Mouse (Mus musculus) brain, adult 2 months (tissue): ENCODE measurements at regions not wholly inside any gene's neighbourhood (a gene's known extent, or its start where the extent isn't known, plus 50 kb on each side); places are given as distances from the start of the nearest gene placed in this dataset.

ENCODE experiments used
- DNase-seq: peaks from one replicate; pipeline ENCODE4 v3.0.0; 2011; ENCODE audit warnings: low read depth, low spot score

DNA sequence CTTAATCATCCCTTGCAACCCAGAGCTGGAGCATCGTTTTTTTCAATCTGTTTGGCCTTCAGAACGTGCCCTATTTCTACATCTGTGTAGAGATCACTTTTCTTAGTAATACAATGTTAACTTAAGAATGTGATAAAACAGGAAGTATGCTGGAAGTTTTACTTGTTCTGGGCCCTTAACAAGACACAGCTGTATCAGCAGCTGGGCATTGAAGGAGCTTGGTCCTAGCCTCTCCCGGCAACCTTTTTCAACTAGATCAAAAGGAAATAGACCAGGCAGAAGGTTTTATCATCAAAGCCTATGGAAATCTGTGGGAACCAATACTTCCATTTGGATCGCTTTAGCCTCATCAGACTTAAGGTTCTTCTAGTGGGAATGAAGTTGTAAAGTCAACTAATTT, 317.9 kb downstream of the Ndfip2 start:
- no peak for DNase-seq

DNA sequence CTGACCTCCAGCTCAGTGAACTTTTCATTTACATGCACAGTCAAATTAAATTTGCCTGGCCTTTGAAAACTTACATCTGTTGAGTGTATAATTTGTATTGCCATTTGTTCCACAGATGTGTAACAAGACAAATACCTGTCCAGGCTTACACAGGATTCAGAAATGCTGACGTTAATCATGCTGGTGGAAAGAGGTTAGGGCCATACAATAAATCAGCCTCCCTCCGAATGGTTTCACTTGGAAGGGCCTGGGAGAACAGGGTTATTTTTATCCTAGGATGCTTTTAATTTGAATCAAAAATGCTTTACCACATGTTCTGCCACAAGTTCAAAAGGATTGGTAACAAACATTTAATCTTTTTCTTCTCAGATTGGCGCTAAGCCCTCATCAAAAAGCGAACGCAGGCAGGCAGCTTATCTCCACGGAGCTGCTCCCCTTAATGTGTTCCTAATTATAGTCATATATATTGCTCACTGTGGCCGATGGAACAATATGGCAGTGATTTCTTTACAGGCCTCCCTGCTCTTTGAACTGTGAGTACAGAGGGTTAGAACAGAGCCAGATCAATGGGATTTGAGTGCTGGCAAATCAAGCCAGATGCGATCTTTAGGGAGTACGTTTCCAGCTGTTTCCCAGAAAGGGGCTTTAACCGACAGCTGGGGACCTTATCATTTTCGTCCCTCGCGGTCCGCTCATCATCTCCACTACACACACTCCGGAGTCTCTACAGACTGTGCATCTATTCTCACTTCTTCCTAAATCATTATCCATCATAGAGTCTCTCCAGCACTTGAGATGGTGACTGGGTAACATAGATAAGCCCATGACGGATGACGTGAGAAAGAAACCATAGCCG, 313.9 kb downstream of the Ndfip2 start:
- DNase-seq, result no peak

DNA sequence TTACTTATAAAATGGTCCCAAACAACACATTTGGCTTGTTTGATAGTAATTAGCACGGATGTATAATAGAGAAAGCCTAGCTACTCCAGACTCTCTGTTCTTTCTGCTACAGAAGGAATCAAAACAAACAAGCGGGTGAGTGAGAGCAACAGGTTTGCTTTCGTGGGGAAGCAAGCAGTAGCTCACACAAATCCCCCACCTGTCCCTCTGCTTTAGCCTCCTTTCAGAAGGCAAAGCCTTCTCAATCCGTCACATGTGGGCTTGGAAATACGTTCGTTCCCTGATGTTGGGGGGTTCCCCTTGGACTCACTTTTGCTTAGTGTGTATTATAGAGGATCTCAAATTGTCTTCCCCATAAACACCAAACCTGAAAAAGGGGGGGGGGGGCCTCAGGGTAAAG, 311.8 kb downstream of the Ndfip2 start:
- DNase-seq, result no peak

DNA sequence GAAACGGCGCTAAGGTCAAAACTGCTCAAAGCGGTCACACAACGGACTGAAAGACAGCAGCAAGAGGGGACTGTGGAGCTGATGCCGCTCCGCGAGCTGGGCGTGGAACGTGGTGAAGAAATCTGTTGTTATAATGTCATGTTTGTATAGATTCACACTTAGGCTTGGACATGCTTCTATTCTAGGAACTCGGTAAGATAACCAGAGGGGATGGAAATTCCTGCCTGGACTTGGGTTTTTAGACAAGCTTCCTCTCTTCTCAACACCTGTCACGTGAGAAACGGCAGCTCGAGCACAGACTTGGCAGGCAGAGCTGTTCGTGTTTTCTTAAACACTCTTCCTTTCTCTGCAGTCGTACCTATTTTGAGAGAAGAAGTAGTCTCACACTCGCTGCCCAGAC, 307.5 kb downstream of the Ndfip2 start:
- DNase-seq, result peak; percentile 79

DNA sequence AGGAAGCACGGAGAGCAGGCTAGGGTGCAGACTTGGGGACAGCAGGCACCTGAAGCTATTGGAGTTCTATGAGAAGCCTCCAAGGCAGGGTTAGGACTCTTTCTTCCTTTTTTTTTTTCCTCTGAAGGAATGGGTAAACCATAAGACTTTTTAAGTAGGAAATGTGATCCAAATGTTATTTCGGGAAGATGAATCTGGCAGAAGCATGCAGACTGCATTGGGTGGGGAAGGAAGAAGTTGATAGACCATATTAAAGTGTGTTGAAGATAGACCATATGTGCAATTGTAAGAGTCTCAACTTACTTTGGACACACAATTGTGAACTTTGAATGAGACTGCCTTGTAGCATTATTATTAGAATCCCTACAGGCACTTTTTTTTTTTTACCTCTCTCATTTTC, 304.5 kb downstream of the Ndfip2 start:
- peak; percentile 57 for DNase-seq

DNA sequence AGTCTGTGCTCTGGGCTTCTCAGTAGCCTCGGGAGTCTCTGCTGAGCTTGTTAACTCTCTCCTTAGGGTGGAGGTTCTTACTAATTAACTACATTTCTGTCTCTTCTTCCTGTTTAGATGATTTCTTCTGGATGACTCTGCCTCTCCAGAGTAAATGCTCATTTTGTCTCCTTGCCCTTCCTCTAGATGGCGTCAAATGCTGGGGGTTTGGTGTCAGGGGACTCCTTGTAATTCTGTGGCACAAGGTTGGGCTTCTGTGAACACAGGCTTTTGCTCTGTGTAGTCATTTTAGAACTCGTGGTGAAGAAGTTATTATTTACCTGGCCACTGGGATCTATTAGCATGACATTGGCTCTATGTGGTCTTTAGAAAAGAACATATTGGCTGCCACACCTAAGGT, 298.4 kb downstream of the Ndfip2 start:
- DNase-seq, result peak; percentile 48

DNA sequence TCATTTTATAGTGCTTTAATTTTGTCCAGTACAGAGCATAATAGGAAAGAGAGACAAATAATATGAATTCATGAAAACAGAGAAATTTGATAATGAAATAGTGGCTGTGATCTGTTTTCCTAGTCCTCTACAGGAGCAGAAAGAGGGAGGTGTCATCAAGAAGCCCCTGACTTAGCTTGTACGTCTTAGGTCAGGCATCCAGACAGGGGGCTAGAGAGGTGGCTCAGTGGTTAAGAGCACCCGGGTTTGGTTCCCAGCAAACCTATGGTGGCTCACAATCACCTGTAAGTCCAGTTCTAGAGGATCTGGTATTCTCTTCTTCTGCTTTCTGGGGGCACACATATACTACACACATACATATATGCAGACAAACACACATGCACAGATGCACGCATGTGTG, 285.7 kb downstream of the Ndfip2 start:
- no peak for DNase-seq

DNA sequence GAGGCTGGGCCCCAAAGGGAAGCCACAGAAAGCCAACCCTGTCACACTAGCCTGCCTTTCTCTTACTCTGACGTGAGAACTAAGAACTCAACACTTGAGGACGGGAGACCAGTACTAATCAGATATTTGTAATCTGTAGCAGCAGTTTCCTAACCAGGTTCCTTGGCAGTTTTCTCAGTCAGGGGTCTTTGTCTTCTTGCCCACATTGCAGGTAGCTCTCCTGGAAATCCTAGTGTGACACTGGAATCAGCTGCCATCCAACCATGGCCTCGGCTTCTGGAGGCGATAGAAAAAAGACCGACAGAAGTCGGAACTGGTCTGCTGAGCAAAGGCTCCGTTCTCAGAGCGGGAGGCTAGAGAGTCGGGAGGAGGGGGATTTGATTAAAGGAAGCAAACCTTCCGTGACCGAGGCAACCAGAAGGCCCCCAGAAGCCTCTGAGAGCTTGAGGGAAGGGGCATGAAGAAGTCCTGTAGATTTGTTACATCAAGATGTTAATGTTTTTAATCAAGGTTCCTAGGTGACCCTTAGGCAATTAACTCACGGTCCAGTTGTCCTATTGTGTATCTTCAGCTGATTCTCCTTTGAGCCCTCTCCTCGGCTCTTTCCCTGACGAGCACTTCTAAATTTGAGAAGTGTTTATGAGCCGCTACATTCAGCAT, 284.2 kb downstream of the Ndfip2 start:
- DNase-seq, result no peak

DNA sequence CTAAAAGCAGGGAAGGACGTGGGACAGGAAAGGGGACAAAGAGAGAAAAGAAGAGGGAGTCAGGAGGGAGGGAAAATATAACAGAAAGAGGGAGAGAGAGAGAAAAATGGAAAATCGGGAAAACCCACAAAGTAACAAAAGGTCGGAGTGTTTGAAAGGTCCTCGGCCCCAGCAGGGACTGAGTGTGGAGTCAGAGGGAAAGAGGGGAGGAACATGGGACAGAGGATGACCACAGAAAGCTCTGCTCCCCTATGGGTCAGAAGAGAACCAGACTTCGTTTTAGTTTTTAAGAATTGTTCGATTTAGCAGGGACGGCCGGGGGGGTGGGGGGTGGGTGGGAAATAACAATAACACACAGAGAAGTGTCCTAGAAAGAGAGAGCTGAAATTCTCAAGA, 283.7 kb downstream of the Ndfip2 start:
- no peak for DNase-seq

DNA sequence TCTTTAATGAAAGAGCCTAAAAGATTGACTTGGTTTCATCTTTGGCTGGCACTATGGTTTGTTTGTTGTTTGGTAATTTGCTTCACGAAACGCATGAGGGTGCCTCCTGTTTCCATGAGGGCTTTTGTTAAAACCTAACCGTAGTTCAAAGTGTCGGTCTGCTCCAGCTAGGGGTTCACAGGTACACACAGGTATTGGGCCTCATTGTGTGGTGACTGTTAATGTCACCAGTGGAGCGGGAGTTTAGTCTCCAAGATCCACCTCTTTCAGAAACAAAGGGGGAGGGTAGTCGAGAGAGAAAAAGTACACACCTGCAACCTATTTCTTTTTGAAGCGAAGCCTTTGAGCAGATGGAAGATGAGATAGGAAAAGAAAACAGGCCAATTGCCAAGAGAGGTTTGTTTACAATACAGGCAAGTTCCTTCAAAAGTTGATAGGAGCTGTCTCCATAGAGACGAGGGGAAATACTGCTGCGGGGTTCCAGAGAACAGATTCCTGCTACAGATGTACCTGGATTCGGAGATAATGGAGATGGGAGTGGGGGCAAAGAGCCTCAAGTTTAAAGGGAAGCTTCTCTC, 273.9 kb downstream of the Ndfip2 start:
- peak; percentile 35 for DNase-seq

DNA sequence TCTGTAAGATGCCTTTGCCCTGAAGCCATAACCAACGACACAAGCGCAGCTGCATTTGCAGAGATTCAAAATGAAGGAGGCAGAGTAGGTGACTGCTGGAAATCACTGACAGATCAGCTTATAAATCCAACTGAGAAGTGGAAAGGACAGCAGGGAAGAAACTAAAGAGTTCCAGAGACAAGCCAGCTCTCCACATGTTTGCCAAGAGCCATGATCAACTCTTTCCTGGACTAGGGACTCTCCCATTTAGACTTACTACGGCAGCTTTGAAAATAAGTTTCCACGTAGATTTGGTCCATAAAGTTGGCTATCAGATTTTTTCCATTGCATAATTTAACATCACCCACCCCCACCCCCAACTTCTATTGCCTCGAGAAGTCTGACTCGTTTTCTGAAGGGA, 269.7 kb downstream of the Ndfip2 start:
- no peak for DNase-seq

DNA sequence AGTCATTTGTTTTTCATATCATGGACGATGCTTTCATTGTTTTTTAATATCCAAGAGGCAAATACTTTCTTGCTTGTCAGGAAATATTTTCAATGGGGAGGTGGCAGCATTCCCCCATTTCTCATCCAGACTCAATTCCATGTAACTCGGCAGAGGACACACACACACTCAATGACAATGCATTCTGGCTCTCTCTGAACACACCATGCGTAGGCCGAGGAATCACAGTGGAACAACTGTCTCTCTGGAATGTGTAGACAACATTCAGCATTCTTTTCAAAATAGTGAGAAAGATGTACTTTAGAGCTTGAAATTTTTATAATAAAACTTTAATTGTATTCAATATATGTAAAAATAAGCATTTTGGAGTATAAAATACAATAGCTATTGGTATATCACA, 265.5 kb downstream of the Ndfip2 start:
- peak; percentile 44 for DNase-seq

DNA sequence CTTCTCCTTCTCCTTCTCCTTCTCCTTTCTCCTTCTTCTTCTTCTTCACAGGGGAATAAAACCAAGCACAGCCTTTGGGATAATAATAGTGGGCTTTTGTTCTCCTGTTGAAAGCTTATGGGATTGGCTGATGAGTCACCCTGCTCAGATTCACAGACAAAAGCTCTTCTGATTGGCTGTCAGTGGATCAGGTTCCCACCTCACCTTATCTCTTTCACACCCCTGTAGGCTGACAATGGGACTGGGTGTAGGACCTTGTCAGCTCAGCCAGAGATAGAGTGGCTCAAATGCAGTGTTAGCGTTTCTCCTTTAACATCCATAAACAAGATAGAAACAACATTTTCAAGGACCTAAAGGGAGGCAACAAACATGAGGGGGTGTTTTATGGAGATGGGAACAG, 263.9 kb downstream of the Ndfip2 start:
- no peak for DNase-seq

DNA sequence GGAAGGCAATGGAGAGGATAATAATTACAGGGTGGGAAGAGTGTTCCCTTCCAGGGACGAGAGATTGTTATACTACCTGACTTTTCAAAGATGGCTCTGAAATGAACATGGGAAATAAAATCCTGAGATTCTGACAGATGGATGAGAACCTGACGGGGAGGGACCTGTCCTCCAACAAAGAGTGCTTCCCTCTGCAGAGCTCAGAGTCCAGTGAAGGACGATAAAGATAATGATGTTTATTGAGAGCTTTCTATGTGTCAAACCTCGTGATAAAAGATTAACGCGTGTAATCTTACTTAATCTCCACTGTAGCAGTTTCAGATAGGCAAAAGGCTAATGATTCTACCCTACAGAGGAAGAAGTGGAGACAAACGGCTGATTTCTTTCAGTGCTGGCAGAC, 260.3 kb downstream of the Ndfip2 start:
- DNase-seq, result no peak

DNA sequence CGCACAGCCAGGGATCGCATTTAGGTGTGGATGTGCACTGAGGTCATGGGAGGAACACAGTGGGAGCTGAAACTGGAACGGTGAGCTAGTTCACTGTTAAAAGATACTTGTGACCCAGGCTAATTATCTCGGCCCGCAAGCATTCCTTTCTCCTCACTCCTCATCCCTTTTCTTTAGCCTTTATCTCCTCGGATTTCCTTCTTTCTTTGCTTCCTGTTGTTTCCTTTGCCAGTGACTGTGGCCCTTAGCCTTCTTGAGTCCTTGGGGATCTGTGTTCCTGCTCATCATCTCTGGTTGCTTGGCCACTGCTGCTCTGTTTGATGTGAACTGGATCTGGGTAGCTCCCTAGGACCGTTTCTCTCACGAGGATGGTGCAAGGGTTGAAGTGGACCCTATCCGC, 256.0 kb downstream of the Ndfip2 start:
- DNase-seq, result no peak

DNA sequence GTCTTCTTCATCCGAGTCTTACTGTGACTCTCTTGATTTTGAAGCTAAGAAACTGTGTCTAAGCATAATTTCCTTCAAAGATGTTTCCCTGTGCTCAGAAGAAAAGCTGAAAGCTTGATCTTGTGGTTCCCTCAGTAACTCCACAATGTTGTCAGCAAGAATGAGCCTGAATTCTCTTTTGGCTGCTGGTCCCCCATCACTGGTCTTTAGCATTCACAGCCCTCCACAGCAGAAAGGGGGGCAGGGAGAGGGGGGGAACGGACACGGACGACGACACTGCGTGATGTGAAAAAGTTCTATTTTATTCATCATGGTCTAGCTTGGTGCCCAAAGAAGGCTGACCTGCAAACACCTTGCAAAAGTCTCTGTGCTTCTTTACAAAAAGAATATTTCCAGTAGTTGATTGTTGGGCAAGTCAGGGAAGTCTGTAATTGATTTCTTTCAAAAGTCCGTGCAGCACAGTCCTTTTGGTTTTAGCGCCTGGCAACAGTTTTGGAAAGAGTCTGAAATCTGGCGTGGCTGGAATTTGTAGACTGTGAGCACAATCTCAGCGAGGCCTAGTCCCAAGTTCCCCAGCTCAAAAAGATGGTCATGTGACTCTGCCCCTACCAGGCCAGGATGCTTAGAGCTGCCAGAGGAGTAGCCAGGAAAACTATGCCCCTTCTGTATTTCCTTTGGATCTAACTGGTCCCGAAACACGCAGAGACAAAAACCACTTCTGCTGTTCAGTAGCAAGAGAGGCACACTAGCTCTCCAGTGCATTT, 254.7 kb downstream of the Ndfip2 start:
- DNase-seq, result peak; percentile 27

DNA sequence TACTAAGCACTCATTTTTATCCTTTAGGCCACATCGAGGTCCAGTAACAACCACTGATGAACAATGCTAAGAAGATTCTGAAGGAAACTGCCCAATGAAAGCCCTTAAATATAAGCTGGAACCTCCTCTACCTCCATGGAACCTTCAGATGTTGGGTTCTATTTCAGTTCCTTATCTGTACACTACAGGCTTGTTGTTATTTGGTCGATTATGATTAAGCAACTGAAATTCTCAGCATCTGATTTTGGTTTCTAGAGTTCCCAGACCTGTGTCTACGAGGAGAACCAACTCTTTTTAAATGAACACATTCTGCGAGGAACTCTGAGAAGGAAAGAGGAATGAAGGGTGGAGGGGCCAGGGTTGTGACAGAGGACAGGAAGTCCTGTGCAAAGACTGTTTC, 253.5 kb downstream of the Ndfip2 start:
- DNase-seq, result no peak

DNA sequence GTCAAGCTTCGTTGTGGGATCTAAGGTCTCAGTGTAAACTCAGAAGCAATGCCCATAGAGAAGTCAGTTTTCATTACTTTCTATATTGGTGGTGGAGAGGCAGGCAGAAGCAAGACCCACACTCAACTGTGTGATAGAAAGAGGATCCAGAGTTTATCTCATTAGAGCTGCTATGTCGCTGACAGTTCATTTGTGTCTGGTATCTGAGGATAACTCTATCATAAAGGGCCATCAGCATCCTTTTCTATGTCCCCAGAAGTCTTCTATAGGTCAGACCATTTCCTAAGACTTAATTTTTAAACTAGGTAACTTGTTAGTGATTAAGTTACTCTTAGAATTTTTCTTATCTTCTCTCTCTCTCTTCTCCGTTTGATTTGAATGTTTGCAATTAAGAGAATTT, 252.8 kb downstream of the Ndfip2 start:
- no peak for DNase-seq

DNA sequence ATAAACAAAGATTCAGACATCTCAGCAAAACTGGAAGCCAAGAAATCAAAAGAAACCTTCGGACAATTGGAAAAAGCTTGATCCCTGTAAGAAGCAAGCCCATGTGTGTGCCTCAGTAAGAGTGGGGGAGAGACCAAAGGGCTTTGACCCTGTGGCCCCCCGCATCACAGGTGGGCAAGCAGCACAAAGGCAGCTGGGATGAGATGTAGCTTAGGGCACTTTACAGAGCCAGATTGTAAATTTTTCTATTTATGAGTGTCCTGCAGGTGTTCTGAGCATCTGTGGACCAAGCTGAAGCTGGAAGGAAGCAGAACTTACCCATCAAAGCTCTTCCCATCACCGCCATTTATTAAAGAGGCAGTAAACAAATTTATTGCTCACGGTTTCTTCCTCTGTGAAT, 246.9 kb downstream of the Ndfip2 start:
- no peak for DNase-seq

DNA sequence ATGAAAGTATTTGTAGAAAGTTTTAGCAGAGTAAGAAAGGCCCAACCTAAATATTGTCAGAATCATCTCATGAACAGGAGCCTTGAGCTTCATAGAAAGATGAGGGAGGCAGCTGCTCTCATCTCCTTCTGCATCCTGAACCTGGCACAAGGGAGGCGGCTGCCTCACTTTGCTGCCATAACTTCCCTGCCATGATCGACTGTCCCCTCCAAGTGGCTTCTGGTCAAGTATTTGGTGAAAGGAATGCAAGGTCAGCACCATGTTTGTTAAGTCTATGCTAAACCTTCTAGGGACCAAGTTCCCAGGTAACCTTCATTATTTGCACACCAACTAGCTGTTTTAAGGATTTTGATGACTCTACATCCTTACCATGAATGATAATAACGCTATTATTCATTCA, 246.0 kb downstream of the Ndfip2 start:
- no peak for DNase-seq

DNA sequence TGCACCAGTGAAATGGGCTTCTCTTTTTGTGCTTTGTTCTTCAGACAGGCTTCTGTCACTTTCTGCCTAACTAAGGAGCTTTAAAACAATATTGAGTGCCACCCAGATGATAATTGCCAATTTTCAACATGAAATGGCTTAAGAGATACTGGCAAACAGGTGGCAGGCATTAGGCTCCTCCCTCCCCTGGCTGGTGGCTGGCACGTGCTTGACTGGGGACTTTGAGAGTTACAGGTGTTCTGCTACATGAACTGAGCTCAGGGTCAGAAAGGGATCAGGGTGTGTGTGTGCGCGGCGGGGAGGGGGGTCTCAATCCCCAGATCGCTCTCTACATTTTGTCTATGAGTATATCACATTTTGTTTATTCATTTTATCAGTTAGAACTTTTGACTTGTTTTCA, 245.4 kb downstream of the Ndfip2 start:
- DNase-seq, result no peak

DNA sequence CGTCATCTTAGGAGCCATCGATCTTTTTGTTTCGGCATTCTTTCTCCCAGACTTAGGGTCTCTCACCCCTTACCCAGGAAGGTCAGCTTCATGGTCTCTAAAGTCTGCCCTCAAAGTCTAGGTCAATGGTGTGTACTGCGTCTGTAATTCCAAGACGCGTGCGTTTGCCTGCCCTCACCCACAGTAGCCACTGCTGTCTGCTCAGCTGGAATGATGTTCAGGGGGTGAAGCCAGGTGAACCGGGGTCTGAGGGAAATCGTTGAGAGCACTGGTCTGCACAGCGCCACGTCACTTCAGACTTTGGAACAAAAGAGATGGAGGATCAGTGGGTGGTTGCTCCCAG, 244.2 kb downstream of the Ndfip2 start:
- DNase-seq, result no peak
